Mouse (Mus musculus) heart, embryonic 16.5 days (tissue): ENCODE measurements around the gene Dctpp1. TPM values are rescaled to one million over a fixed set of nuclear protein-coding genes. Genes with fewer than 3 reads are reported as not detected.

Source experiments
- ATAC-seq: fragments of 200-750 bp; cut with Nextera tagmentation; replicated peaks from 2 replicates; pipeline ENCODE4 v1.8.0; 2017; ENCODE audit warnings: moderate number of reproducible peaks; ENCODE audit not compliant: insufficient read depth, low FRiP score; ENCODE audit errors: extremely low read depth
- H3K27ac ChIP-seq: fragments of 300-500 bp; sonication (generic); 2 replicates; pipeline ENCODE4 v1.5.1; 2014; ENCODE audit warnings: mild to moderate bottlenecking, low read length, control low read depth, moderate library complexity
- H3K27me3 ChIP-seq: fragments of 300-500 bp; sonication (generic); 2 replicates; pipeline ENCODE4 v1.6.1; 2014; ENCODE audit warnings: low read length, mixed read lengths; ENCODE audit not compliant: control insufficient read depth, insufficient read depth
- H3K36me3 ChIP-seq: fragments of 300-500 bp; sonication (generic); 2 replicates; pipeline ENCODE4 v1.6.1; 2014; ENCODE audit not compliant: control insufficient read depth, insufficient read depth
- H3K4me1 ChIP-seq: fragments of 300-500 bp; sonication (generic); 2 replicates; pipeline ENCODE4 v1.6.1; 2014; ENCODE audit warnings: low read length, mixed read lengths; ENCODE audit not compliant: control insufficient read depth, insufficient read depth
- H3K4me2 ChIP-seq: fragments of 300-500 bp; sonication (generic); 2 replicates; pipeline ENCODE4 v1.6.1; 2014; ENCODE audit warnings: low read depth, mild to moderate bottlenecking, control low read depth, low read length
- H3K4me3 ChIP-seq: fragments of 300-500 bp; sonication (generic); 2 replicates; pipeline ENCODE4 v1.5.1; 2014; ENCODE audit warnings: mild to moderate bottlenecking, control low read depth, low read length
- H3K9ac ChIP-seq: fragments of 300-500 bp; sonication (generic); 2 replicates; pipeline ENCODE4 v1.6.1; 2014; ENCODE audit warnings: low read length, control low read depth
- H3K9me3 ChIP-seq: fragments of 300-500 bp; sonication (generic); replicated peaks from 2 replicates; pipeline ENCODE4 v1.6.1; 2016; ENCODE audit warnings: low read length; ENCODE audit not compliant: control insufficient read depth
- WGBS: fragments of 180-500 bp; shearing (Covaris S2); extraction: QIAGEN DNeasy Blood & Tissue Kit; methylation state at CpG from one replicate; pipeline ENCODE4 v1.1.7; 2014; 5-methylcytosine and 5-hydroxymethylcytosine counted together
- polyA plus RNA-seq: library from polyadenylated mRNA; unstranded; fragments of >200 nt; fragmentation: Nextera tagmentation; extraction: Ambion mirVana; gene quantifications from 2 replicates; pipeline ENCODE4 v1.2.1, GENCODE M21; 2015

Gene Dctpp1
- polyA plus RNA-seq, 1 experiment from 2014 or later = 129 TPM

DNA sequence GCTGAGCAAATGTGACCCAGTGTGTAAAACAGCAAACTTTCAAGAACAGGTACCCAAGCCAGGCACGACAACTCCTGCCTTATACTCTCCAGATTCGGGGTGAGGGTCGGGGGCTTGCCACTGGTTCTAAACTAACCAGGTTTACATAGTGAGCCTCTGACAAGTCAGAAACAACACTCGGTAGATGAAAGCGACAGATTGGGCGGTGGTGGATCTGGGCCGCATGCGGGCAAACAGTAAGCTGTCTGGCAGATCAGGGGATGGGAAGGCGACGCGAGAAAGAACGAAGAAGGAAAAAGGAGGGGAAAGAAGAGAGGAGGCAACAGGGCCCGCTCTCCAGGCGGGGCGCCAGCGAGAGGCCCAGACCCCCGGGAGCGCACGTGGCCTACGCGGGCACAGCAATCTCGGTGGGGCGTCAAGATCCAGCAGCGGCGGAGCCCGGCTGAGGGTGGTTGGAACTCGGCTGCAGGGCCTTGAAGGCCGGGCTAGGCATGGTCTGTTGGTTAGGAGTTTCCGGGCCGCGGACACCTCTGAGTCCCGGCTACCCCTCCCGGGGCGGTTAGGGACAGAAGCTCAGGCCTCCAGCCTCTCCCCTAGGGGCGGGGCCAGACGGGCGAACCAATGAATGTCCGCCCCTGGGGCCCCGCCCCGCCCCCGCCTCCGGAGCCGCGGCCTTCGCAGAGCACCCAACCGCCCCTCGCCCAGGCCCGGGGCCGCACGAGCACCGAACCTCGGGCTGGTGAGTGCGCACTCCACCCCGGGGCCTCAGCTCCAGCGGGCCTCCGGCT, 16.4 kb downstream of the Dctpp1 start, which contains the start of gene Zfp771:
TSS of gene Zfp771 (plus strand) at position 405 of the 788 bp plus-strand sequence.
- H3K4me2 ChIP-seq = peak within 1 kb of the TSS; percentile 92
- H3K4me3 ChIP-seq = peak within 1 kb of the TSS; percentile 95
- H3K27me3 ChIP-seq = no peaks in the 10 kb centered on the region
- ATAC-seq = peak; percentile 97
- H3K9ac ChIP-seq = peak within 1 kb of the TSS; percentile 97
- H3K36me3 ChIP-seq = peaks cover 1% of the 10 kb centered on the region
- H3K4me1 ChIP-seq = peaks cover 21% of the 10 kb centered on the region
- H3K9me3 ChIP-seq = no peaks in the 10 kb centered on the region
- peak within 1 kb of the TSS; percentile 93 for H3K27ac ChIP-seq
- 1% methylated on average over 56 of the region's 56 CpGs for whole genome bisulfite sequencing

DNA sequence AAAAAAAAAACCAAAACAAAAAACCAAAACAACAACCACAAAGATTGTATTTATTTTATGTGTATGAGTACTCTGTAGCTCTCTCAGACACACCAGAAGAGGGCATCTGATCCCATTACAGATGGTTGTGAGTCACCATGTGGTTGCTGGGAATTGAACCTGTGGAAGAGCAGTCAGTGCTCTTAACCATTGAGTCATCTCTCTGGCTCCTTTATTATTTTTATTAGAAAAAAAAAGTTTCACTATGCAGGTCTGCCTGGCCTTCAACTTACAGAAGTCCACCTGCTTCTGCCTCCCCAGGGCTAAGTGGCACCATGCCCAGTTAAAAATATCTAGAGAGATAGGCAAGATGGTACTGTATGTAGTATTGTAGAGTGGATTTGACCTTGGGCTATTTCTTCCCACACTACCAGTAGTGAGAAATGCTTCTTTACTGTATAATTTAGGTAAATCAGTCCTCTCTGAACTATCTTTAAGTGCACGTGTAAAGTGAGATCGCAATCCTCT, 17.1 kb downstream of the Dctpp1 start:
- 22% methylated on average over 2 of the region's 2 CpGs for WGBS
- peak overlapping the region; percentile 93 for H3K27ac ChIP-seq
- H3K4me3 ChIP-seq = peak overlapping the region; percentile 95
- peaks cover 21% of the 10 kb centered on the region for H3K4me1 ChIP-seq
- peak overlapping the region; percentile 92 for H3K4me2 ChIP-seq
- ATAC-seq = no peak
- peak overlapping the region; percentile 97 for H3K9ac ChIP-seq
- peaks cover 8% of the 10 kb centered on the region for H3K36me3 ChIP-seq
- H3K27me3 ChIP-seq = no peaks in the 10 kb centered on the region
- no peaks in the 10 kb centered on the region for H3K9me3 ChIP-seq

DNA sequence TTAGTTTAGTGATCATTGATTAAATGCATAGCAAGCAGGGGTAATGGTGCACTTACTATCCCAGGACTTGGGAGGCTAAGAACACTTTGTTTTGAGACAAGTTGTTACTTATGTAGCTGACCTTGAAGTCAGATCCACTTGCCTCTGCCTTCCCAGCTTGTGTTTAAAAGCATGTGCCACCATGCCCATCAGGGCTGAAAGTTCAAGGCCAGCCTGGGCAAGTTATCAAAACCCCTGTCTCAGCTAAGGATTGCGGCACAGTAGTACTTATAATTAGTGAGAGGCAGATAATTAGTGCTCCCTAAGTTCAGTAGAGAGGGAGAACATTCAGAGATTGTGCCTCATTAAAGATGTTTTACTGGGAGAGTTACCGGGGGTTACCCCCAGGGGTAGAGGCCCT, 25.7 kb downstream of the Dctpp1 start:
- Histone ChIP-seq H3K4me3 (no peak overlapping the region), H3K27ac (no peak overlapping the region), H3K36me3 (peaks cover 41% of the 10 kb centered on the region), H3K4me2 (no peak overlapping the region), H3K9me3 (no peaks in the 10 kb centered on the region), H3K9ac (no peak overlapping the region), H3K4me1 (peaks cover 24% of the 10 kb centered on the region), H3K27me3 (no peaks in the 10 kb centered on the region)
- WGBS = 95% methylated on average over 2 of the region's 2 CpGs
- no peak for ATAC-seq

DNA sequence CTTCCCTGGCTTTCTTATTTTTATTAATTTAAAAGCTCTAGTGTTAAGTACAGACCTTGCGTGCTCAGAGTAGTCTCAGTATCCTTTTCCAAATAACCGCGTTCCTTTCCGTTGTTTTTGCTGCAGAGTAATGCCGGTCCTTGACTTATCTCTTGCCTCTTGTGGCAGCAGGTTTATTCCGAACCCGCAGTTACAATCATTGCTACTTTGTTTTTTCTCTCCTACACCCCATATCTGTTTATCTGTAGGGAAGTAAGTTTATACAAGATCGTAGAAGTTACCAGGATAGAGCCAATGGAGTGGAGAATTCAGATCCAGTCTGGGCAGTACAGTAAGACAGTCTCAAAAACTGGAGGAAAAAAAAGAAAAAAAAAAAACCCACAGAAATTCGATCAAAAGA, 26.7 kb downstream of the Dctpp1 start:
- Histone ChIP-seq H3K9me3 (no peaks in the 10 kb centered on the region), H3K4me1 (peaks cover 24% of the 10 kb centered on the region), H3K36me3 (peaks cover 41% of the 10 kb centered on the region), H3K9ac (peak overlapping the region; percentile 94), H3K4me3 (peak overlapping the region; percentile 96), H3K4me2 (peak overlapping the region; percentile 92), H3K27me3 (no peaks in the 10 kb centered on the region), H3K27ac (peak overlapping the region; percentile 99)
- no peak for ATAC-seq
- WGBS = 3% methylated on average over 9 of the region's 9 CpGs

DNA sequence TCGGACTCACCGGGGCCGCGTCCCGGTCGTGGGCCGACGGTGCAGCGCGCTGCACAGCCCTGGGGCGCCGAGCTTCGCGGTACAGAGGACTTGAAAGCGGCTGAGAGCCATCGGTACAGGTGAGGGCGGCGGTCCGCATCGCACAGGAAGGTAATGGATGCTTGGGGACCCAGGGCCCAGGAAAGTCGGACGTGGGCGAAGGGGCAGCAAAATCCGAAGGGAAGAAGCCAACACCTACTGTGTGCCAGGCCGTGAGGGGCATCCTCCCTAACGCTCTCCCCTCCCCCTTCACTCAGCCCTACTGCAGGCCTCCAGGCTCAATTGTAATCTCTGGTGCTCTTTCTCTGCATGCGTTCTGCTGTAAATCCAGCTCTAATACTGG, 27.1 kb downstream of the Dctpp1 start:
- Histone ChIP-seq H3K9me3 (no peaks in the 10 kb centered on the region), H3K9ac (peak overlapping the region; percentile 94), H3K27me3 (no peaks in the 10 kb centered on the region), H3K27ac (peak overlapping the region; percentile 99), H3K36me3 (peaks cover 37% of the 10 kb centered on the region), H3K4me1 (peaks cover 24% of the 10 kb centered on the region), H3K4me2 (peak overlapping the region; percentile 92), H3K4me3 (peak overlapping the region; percentile 96)
- ATAC-seq = peak; percentile 16
- under 1% methylated on average over 27 of the region's 27 CpGs for WGBS

DNA sequence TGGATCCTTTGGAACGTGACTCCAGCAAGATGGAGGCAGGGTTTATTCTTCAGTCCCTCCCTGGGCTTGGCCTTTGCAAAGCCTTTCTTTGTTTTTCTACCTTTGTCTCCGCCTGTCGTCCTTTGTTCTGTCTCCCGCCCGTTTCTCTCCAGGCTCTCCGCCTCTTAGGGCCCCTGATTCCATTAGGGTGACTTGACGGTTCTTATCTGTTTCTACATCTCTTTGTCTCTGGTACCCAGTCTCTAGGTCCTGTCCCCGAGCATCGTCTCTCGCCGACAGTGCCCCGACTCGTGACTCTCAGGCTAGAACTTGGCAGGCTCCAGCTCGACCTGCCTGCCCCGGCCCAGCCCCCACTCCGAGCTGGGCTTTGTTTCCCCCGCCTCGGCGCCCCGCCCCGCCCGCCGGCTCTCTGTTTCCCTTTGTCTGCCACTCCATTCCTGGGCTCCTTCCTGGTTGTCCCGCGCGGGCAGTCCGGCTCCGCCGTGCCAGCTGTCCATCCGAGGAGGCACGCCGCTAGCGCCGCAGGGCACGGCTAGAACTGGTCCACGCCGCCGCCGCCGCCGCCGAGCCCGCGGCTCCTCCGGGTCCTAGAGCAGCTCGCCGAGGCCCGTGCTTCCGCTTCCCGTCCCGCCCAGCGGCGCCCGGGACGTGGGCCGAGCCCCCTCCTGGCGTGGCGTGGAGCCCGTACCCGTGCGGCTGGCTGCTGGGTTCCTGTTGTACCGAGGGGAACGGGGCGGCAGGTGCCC, 27.7 kb downstream of the Dctpp1 start, which contains the start of the genes Zfp553 and Sept1:
TSS of gene Zfp553 (plus strand) at position 440 of the 746 bp plus-strand sequence.
TSS of gene Sept1 (minus strand) at position 509 of the 746 bp plus-strand sequence.
- H3K9ac ChIP-seq = peak within 1 kb of the TSS; percentile 94
- peaks cover 31% of the 10 kb centered on the region for H3K36me3 ChIP-seq
- H3K4me2 ChIP-seq = peak within 1 kb of the TSS; percentile 92
- peaks cover 24% of the 10 kb centered on the region for H3K4me1 ChIP-seq
- H3K27me3 ChIP-seq = no peaks in the 10 kb centered on the region
- peak within 1 kb of the TSS; percentile 99 for H3K27ac ChIP-seq
- no peaks in the 10 kb centered on the region for H3K9me3 ChIP-seq
- ATAC-seq = peak; percentile 87
- under 1% methylated on average over 64 of the region's 64 CpGs for WGBS
- H3K4me3 ChIP-seq = peak within 1 kb of the TSS; percentile 96

DNA sequence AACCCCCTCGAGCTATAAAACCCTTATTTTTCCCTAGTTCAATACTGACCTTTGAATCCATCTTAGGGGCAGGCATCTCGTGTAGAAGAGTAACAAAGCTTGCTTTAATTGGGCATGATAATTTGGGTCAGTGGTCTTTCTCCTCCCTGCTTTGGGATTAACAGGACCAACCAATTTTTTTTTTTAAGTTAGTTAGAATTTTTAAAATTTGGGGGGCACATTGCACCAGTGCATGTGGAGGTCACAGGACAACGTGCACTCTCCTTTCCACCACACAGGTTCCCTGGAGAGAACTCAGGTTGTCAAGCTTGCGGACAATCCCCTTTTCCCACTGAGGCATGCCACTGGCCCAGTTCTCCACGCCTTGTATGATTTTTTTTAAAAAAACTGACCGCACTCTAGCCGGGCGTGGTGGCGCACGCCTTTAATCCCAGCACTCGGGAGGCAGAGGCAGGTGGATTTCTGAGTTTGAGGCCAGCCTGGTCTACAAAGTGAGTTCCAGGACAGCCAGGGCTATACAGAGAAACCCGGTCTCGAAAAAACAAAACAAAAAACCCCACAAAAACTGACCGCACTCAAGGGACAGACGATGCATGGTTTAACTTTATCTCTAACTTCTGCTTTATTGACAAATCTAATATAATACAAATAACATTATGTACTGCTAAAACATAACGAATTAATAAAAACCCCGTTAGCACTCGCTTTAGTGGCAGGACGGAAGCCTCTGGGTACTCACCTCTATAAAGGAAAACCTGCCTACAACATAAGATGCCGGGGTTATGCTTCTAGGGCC, 28.5 kb downstream of the Dctpp1 start:
- 4% methylated on average over 20 of the region's 20 CpGs for WGBS
- H3K27ac ChIP-seq = peak overlapping the region; percentile 99
- H3K9me3 ChIP-seq = no peaks in the 10 kb centered on the region
- peaks cover 24% of the 10 kb centered on the region for H3K4me1 ChIP-seq
- H3K4me2 ChIP-seq = peak overlapping the region; percentile 92
- peak overlapping the region; percentile 96 for H3K4me3 ChIP-seq
- peaks cover 25% of the 10 kb centered on the region for H3K36me3 ChIP-seq
- no peaks in the 10 kb centered on the region for H3K27me3 ChIP-seq
- peak overlapping the region; percentile 94 for H3K9ac ChIP-seq
- no peak for ATAC-seq

DNA sequence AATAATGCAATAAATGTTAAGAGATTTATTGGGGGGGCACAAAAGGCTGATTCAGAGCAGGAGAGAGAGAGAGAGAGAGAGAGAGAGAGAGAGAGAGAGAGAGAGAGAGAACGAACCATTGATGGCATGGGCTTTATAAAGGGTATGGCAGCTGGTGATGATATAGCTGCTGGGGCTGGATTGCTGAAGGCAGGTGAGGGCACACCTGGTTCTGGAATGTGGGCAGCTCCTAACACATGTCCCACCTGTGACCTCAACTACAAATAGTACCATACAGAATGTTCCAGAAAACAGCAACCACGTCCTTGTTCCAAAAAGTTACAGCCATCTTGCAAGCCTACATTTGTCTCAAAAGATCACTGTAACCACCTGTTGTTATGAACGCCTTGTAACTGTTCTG, 29.1 kb downstream of the Dctpp1 start:
- peak overlapping the region; percentile 92 for H3K4me2 ChIP-seq
- peak overlapping the region; percentile 94 for H3K9ac ChIP-seq
- 60% methylated on average over 3 of the region's 3 CpGs for WGBS
- H3K36me3 ChIP-seq = peaks cover 19% of the 10 kb centered on the region
- no peaks in the 10 kb centered on the region for H3K27me3 ChIP-seq
- H3K9me3 ChIP-seq = no peaks in the 10 kb centered on the region
- H3K4me1 ChIP-seq = peaks cover 24% of the 10 kb centered on the region
- peak overlapping the region; percentile 99 for H3K27ac ChIP-seq
- ATAC-seq = no peak
- peak overlapping the region; percentile 96 for H3K4me3 ChIP-seq
